Mouse (Mus musculus): ENCODE measurements at regions not wholly inside any gene's neighbourhood (a gene's known extent, or its start where the extent isn't known, plus 50 kb on each side); places are given as distances from the start of the nearest gene placed in this dataset.
A peak's percentile ranks its signal among the peaks of the same experiment; 100 is the strongest.

- DNase-seq: no peak
Measured at GRCm38 (mm10) chr1:177323366-177323765, 65.4 kb upstream of the Akt3 start.

- peak; percentile 74 for DNase-seq
Measured at GRCm38 (mm10) chr1:177322745-177323299, 64.8 kb upstream of the Akt3 start.

GRCm38 (mm10) chr1:177322307-177322685 is 64.3 kb upstream of the Akt3 start:
- DNase-seq: peak; percentile 65

- DNase-seq: peak; percentile 50
Measured at GRCm38 (mm10) chr1:177321655-177322306, 63.8 kb upstream of the Akt3 start.

GRCm38 (mm10) chr1:177308213-177308872 is 50.3 kb upstream of the Akt3 start:
- peak; percentile 55 for DNase-seq

All from retina, postnatal 1 day (tissue).